Mouse (Mus musculus) neural tube, embryonic 12.5 days (tissue): ENCODE data around the gene Calr3. TPM values are rescaled to one million over a fixed set of nuclear protein-coding genes. Genes with fewer than 3 reads are reported as not detected.

ENCODE experiments used
- ATAC-seq: fragments of 200-750 bp; cut with Nextera tagmentation; 2 replicates; pipeline ENCODE4 v1.8.0; 2017; ENCODE audit warnings: low read depth, mild to moderate bottlenecking, moderate TSS enrichment, moderate library complexity; ENCODE audit not compliant: low FRiP score
- H3K27ac ChIP-seq: fragments of 300-500 bp; sonication (generic); 2 replicates; pipeline ENCODE4 v1.5.1; 2016
- H3K27me3 ChIP-seq: fragments of 300-500 bp; sonication (generic); replicated peaks from 2 replicates; pipeline ENCODE4 v1.6.1; 2016; ENCODE audit warnings: mild to moderate bottlenecking
- H3K36me3 ChIP-seq: fragments of 300-500 bp; sonication (generic); 2 replicates; pipeline ENCODE4 v1.6.1; 2016; ENCODE audit warnings: mild to moderate bottlenecking
- H3K4me1 ChIP-seq: fragments of 300-500 bp; sonication (generic); 2 replicates; pipeline ENCODE4 v1.6.1; 2016
- H3K4me2 ChIP-seq: fragments of 300-500 bp; sonication (generic); replicated peaks from 2 replicates; pipeline ENCODE4 v1.6.1; 2016; ENCODE audit warnings: mild to moderate bottlenecking
- H3K4me3 ChIP-seq: fragments of 300-500 bp; sonication (generic); 2 replicates; pipeline ENCODE4 v1.5.1; 2016
- H3K9ac ChIP-seq: fragments of 300-500 bp; sonication (generic); 2 replicates; pipeline ENCODE4 v1.6.1; 2016; ENCODE audit warnings: mild to moderate bottlenecking
- H3K9me3 ChIP-seq: fragments of 300-500 bp; sonication (generic); 2 replicates; pipeline ENCODE4 v1.6.1; 2016; ENCODE audit warnings: mild to moderate bottlenecking
- WGBS: fragments of 180-500 bp; shearing (Covaris S2); methylation state at CpG from one replicate; pipeline ENCODE4 v1.1.7; 2016; 5-methylcytosine and 5-hydroxymethylcytosine counted together
- polyA plus RNA-seq: library from polyadenylated mRNA; unstranded; fragments of >200 nt; fragmentation: Nextera tagmentation; extraction: Ambion mirVana; gene quantifications from 2 replicates; pipeline ENCODE4 v1.2.1, GENCODE M21; 2016

The Calr3 gene
- polyA plus RNA-seq, 1 experiment from 2014 or later, result 0.66 TPM

- no peaks in the 10 kb centered on the region for H3K27me3 ChIP-seq
- H3K27ac ChIP-seq, result peak within 1 kb of the TSS; percentile 43; the same call in 1 of the 2 replicates
- peak within 1 kb of the TSS; percentile 81 for H3K4me2 ChIP-seq
- H3K36me3 ChIP-seq, result peaks cover 4% of the 10 kb centered on the region; the same call in 1 of the 2 replicates
- peaks cover 40% of the 10 kb centered on the region for H3K4me1 ChIP-seq
- ATAC-seq, result peak; percentile 98
- no peaks in the 10 kb centered on the region for H3K9me3 ChIP-seq
- peak within 1 kb of the TSS; percentile 87 for H3K9ac ChIP-seq
- WGBS, result under 1% methylated on average over 48 of the region's 48 CpGs
- H3K4me3 ChIP-seq, result peak within 1 kb of the TSS; percentile 83
These were observed 22.0 kb downstream of the Calr3 start, which contains the start of gene Eps15l1 for GRCm38 (mm10) chr8:72421362-72422335. Eps15l1 (minus strand) TSS chr8:72421460.

GRCm38 (mm10) chr8:72420571-72421361, 22.9 kb downstream of the Calr3 start:
- H3K27me3 ChIP-seq, result no peaks in the 10 kb centered on the region
- peak overlapping the region; percentile 83 for H3K4me3 ChIP-seq
- H3K36me3 ChIP-seq, result peaks cover 4% of the 10 kb centered on the region; the same call in 1 of the 2 replicates
- H3K4me1 ChIP-seq, result peaks cover 44% of the 10 kb centered on the region
- no peaks in the 10 kb centered on the region for H3K9me3 ChIP-seq
- H3K9ac ChIP-seq, result peak overlapping the region; percentile 87
- ATAC-seq, result peak; percentile 77
- peak overlapping the region; percentile 81 for H3K4me2 ChIP-seq
- 1% methylated on average over 70 of the region's 73 CpGs for WGBS
- peak overlapping the region; percentile 43; the same call in 1 of the 2 replicates for H3K27ac ChIP-seq

- H3K9ac ChIP-seq, result no peak overlapping the region
- no peak overlapping the region for H3K4me3 ChIP-seq
- H3K27me3 ChIP-seq, result no peaks in the 10 kb centered on the region
- H3K4me2 ChIP-seq, result no peak overlapping the region
- 98% methylated on average over 4 of the region's 4 CpGs for WGBS
- H3K9me3 ChIP-seq, result no peaks in the 10 kb centered on the region
- peaks cover 4% of the 10 kb centered on the region; the same call in 1 of the 2 replicates for H3K36me3 ChIP-seq
- no peak for ATAC-seq
- H3K4me1 ChIP-seq, result peaks cover 55% of the 10 kb centered on the region
- H3K27ac ChIP-seq, result no peak overlapping the region
These were observed 25.6 kb downstream of the Calr3 start for GRCm38 (mm10) chr8:72418073-72418472.

GRCm38 (mm10) chr8:72415252-72415651, 28.4 kb downstream of the Calr3 start:
- 73% methylated on average over 2 of the region's 2 CpGs for WGBS
- Histone ChIP-seq H3K4me2 (no peak overlapping the region), H3K36me3 (peaks cover 12% of the 10 kb centered on the region), H3K27me3 (no peaks in the 10 kb centered on the region), H3K9ac (no peak overlapping the region), H3K9me3 (no peaks in the 10 kb centered on the region), H3K27ac (no peak overlapping the region), H3K4me3 (no peak overlapping the region), H3K4me1 (peaks cover 46% of the 10 kb centered on the region)
- no peak for ATAC-seq

- Histone ChIP-seq H3K4me2 (no peak overlapping the region), H3K4me1 (peaks cover 38% of the 10 kb centered on the region), H3K27ac (no peak overlapping the region), H3K4me3 (no peak overlapping the region), H3K9me3 (no peaks in the 10 kb centered on the region), H3K27me3 (no peaks in the 10 kb centered on the region), H3K36me3 (peaks cover 11% of the 10 kb centered on the region), H3K9ac (no peak overlapping the region)
- WGBS, result 92% methylated on average over 7 of the region's 7 CpGs
- no peak for ATAC-seq
These were observed 29.8 kb downstream of the Calr3 start for GRCm38 (mm10) chr8:72413839-72414238.

- peaks cover 15% of the 10 kb centered on the region for H3K4me1 ChIP-seq
- 57% methylated on average over 3 of the region's 3 CpGs for WGBS
- H3K9ac ChIP-seq, result no peak overlapping the region
- H3K4me3 ChIP-seq, result no peak overlapping the region
- no peak overlapping the region for H3K4me2 ChIP-seq
- no peaks in the 10 kb centered on the region for H3K9me3 ChIP-seq
- H3K27me3 ChIP-seq, result no peaks in the 10 kb centered on the region
- H3K27ac ChIP-seq, result no peak overlapping the region
- ATAC-seq, result no peak; the same call in 1 of the 2 replicates
- H3K36me3 ChIP-seq, result peaks cover 8% of the 10 kb centered on the region
These were observed 34.2 kb downstream of the Calr3 start for GRCm38 (mm10) chr8:72409443-72409842.

GRCm38 (mm10) chr8:72407878-72408277, 35.8 kb downstream of the Calr3 start:
- WGBS, result 96% methylated on average over 1 of the region's 1 CpGs
- peaks cover 8% of the 10 kb centered on the region for H3K36me3 ChIP-seq
- H3K9ac ChIP-seq, result no peak overlapping the region
- H3K27me3 ChIP-seq, result no peaks in the 10 kb centered on the region
- H3K27ac ChIP-seq, result no peak overlapping the region
- peaks cover 7% of the 10 kb centered on the region for H3K4me1 ChIP-seq
- no peaks in the 10 kb centered on the region for H3K9me3 ChIP-seq
- no peak overlapping the region for H3K4me3 ChIP-seq
- no peak overlapping the region for H3K4me2 ChIP-seq
- no peak for ATAC-seq

- no peak overlapping the region for H3K4me2 ChIP-seq
- peaks cover 14% of the 10 kb centered on the region for H3K36me3 ChIP-seq
- H3K9me3 ChIP-seq, result no peaks in the 10 kb centered on the region
- H3K27ac ChIP-seq, result no peak overlapping the region
- H3K27me3 ChIP-seq, result no peaks in the 10 kb centered on the region
- no peak overlapping the region for H3K4me3 ChIP-seq
- H3K9ac ChIP-seq, result no peak overlapping the region
- no peaks in the 10 kb centered on the region for H3K4me1 ChIP-seq
- ATAC-seq, result no peak
- 95% methylated on average over 3 of the region's 3 CpGs for WGBS
These were observed 40.7 kb downstream of the Calr3 start for GRCm38 (mm10) chr8:72402981-72403380.

GRCm38 (mm10) chr8:72401381-72401780, 42.3 kb downstream of the Calr3 start:
- H3K4me2 ChIP-seq, result no peak overlapping the region
- no peak for ATAC-seq
- no peak overlapping the region for H3K27ac ChIP-seq
- H3K4me1 ChIP-seq, result no peaks in the 10 kb centered on the region
- no peaks in the 10 kb centered on the region for H3K9me3 ChIP-seq
- peaks cover 28% of the 10 kb centered on the region for H3K36me3 ChIP-seq
- H3K27me3 ChIP-seq, result no peaks in the 10 kb centered on the region
- no peak overlapping the region for H3K9ac ChIP-seq
- no peak overlapping the region for H3K4me3 ChIP-seq
- 94% methylated on average over 1 of the region's 1 CpGs for WGBS

- H3K36me3 ChIP-seq, result peaks cover 97% of the 10 kb centered on the region
- no peaks in the 10 kb centered on the region for H3K4me1 ChIP-seq
- no peak overlapping the region for H3K27ac ChIP-seq
- H3K27me3 ChIP-seq, result no peaks in the 10 kb centered on the region
- H3K9me3 ChIP-seq, result no peaks in the 10 kb centered on the region
- WGBS, result 89% methylated on average over 2 of the region's 2 CpGs
- H3K4me2 ChIP-seq, result no peak overlapping the region
- no peak for ATAC-seq
- H3K9ac ChIP-seq, result no peak overlapping the region
- no peak overlapping the region for H3K4me3 ChIP-seq
These were observed 57.9 kb downstream of the Calr3 start for GRCm38 (mm10) chr8:72385737-72386136.

- Histone ChIP-seq H3K4me2 (no peak overlapping the region), H3K27ac (no peak overlapping the region), H3K9ac (no peak overlapping the region), H3K9me3 (no peaks in the 10 kb centered on the region), H3K4me3 (no peak overlapping the region), H3K36me3 (peaks cover 100% of the 10 kb centered on the region), H3K4me1 (no peaks in the 10 kb centered on the region), H3K27me3 (no peaks in the 10 kb centered on the region)
- 0 out of 2 replicates have a peak, but pooled peaks have one; percentile 29 for ATAC-seq
- 58% methylated on average over 5 of the region's 5 CpGs for WGBS
These were observed 61.3 kb downstream of the Calr3 start for GRCm38 (mm10) chr8:72382395-72382794.

GRCm38 (mm10) chr8:72380656-72381055, 63.0 kb downstream of the Calr3 start:
- peaks cover 99% of the 10 kb centered on the region for H3K36me3 ChIP-seq
- no peaks in the 10 kb centered on the region for H3K27me3 ChIP-seq
- no peak overlapping the region for H3K4me2 ChIP-seq
- WGBS, result 90% methylated on average over 8 of the region's 8 CpGs
- ATAC-seq, result no peak
- no peak overlapping the region for H3K9ac ChIP-seq
- H3K27ac ChIP-seq, result no peak overlapping the region
- no peak overlapping the region for H3K4me3 ChIP-seq
- H3K4me1 ChIP-seq, result no peaks in the 10 kb centered on the region
- no peaks in the 10 kb centered on the region for H3K9me3 ChIP-seq
